In the genomic region with DNA sequence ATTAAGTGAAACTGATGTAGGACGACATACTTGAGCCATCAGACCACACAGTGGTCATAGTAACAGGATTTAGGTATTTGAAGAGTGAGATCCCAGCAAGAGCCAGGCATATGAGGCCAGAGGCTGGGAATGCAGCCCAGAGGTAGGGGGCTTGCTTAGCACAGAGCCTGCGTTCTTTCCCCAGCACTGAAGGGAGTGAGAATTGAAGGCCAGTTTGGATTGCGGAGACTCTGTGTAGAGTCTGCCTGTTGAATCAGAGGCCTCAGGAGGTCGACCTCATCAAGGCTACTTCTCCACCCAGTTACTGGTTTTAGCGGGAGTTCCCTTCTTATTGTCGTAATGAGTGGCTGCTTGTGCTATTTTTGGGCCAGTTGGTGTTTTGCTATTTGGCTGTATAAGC, we compare ENCODE assay signal across 19 mouse cellular contexts. TPM values are rescaled to one million over a fixed set of nuclear protein-coding genes. Genes with fewer than 3 reads are reported as not detected.
A peak's percentile ranks its signal among the peaks of the same experiment; 100 is the strongest.
DNase-seq lines count a peak whose midpoint lies in the region; ATAC-seq and TF ChIP-seq lines count a peak whose summit lies in the region.
"Had no signal": no experiment of that assay in that cellular context is flagged by ENCODE, and none has a peak within 500 bp of the region (broad histone marks: within the 10 kb centered on the region; RNA-seq: fewer than 3 reads in every experiment).

No protein-coding gene starts in this region.

- no peak overlapping the region for H3K4me3 ChIP-seq in heart, embryonic 14.5 days (ENCODE audit: control insufficient read depth in 1 of 2, insufficient read depth in 1 of 2, low read depth in 1 of 2, low read length in 2 of 2)
- no peak overlapping the region for H3K4me3 ChIP-seq in lung, embryonic 14.5 days (ENCODE audit: low read depth, low read length)
- H3K4me3 ChIP-seq in lung, adult 2 months (replicated peaks; ENCODE audit: extremely low read depth, low read depth, low read length) = no peak overlapping the region
- H3K4me3 ChIP-seq: layer of hippocampus, adult 2 months; left cerebral cortex, adult 2 months; midbrain, embryonic 15.5 days; neural tube, embryonic 13.5 days had no signal

- H3K36me3 ChIP-seq in heart, embryonic 14.5 days (ENCODE audit: control insufficient read depth, insufficient read depth, low read length) = peaks cover 22% of the 10 kb centered on the region
- H3K36me3 ChIP-seq in lung, embryonic 14.5 days (ENCODE audit: insufficient read depth) = peaks cover 11% of the 10 kb centered on the region
- H3K36me3 ChIP-seq: midbrain, embryonic 15.5 days; neural tube, embryonic 13.5 days had no signal

- no peaks in the 10 kb centered on the region for H3K9me3 ChIP-seq in heart, embryonic 14.5 days (ENCODE audit: control insufficient read depth, low read length)
- no peaks in the 10 kb centered on the region for H3K9me3 ChIP-seq in lung, embryonic 14.5 days (ENCODE audit: low read depth, low read length)
- H3K9me3 ChIP-seq: midbrain, embryonic 15.5 days; neural tube, embryonic 13.5 days had no signal

- intact Hi-C loops in heart, postnatal 25 days (cut with DNase I) = loop anchor here (2.0 to 5.0 kb wide), 3 partner anchors 49 to 287 kb away; a partner anchor contains a TSS

- H3K9ac ChIP-seq in heart, embryonic 14.5 days (ENCODE audit: low read length) = no peak overlapping the region
- H3K9ac ChIP-seq in lung, embryonic 14.5 days = no peak overlapping the region
- H3K9ac ChIP-seq: midbrain, embryonic 15.5 days; neural tube, embryonic 13.5 days had no signal

- TF ChIP-seq POLR2A in lung, adult 2 months (IDR thresholded peaks at IDR 0.05; ENCODE audit: borderline replicate concordance, extremely low read depth, low read depth, low read length) = no peak

- H3K4me2 ChIP-seq in heart, embryonic 14.5 days (ENCODE audit: low read length) = no peak overlapping the region
- H3K4me2 ChIP-seq in lung, embryonic 14.5 days = no peak overlapping the region
- H3K4me2 ChIP-seq: midbrain, embryonic 15.5 days; neural tube, embryonic 13.5 days had no signal

- no peaks in the 10 kb centered on the region for H3K27me3 ChIP-seq in heart, embryonic 14.5 days (ENCODE audit: control insufficient read depth, insufficient read depth, low read length)
- no peaks in the 10 kb centered on the region for H3K27me3 ChIP-seq in lung, embryonic 14.5 days (ENCODE audit: insufficient read depth, low read length)
- H3K27me3 ChIP-seq: midbrain, embryonic 15.5 days; neural tube, embryonic 13.5 days had no signal

- no peak for TF ChIP-seq CTCF in lung, embryonic 14.5 days (IDR thresholded peaks at IDR 0.05; ENCODE audit: low read depth)
- TF ChIP-seq CTCF in lung, adult 2 months (IDR thresholded peaks at IDR 0.05; ENCODE audit: insufficient read depth, low read length) = no peak

- peak overlapping the region; percentile 25 to 55 for H3K27ac ChIP-seq in heart, embryonic 14.5 days (replicated peaks in 1 of 2; ENCODE audit: control insufficient read depth in 1 of 2, insufficient read depth in 1 of 2, low read depth in 2 of 2, low read length in 2 of 2)
- no peak overlapping the region for H3K27ac ChIP-seq in lung, embryonic 14.5 days (ENCODE audit: low read depth)
- H3K27ac ChIP-seq: layer of hippocampus, adult 2 months; left cerebral cortex, adult 2 months; macrophage; midbrain, embryonic 15.5 days; neural tube, embryonic 13.5 days had no signal

- H3K4me1 ChIP-seq in heart, embryonic 14.5 days (ENCODE audit: control insufficient read depth in 2 of 2, insufficient read depth in 2 of 2, low read length in 2 of 2) = peaks cover 10 to 28% of the 10 kb centered on the region in 2 experiments
- no peaks in the 10 kb centered on the region for H3K4me1 ChIP-seq in lung, embryonic 14.5 days (ENCODE audit: insufficient read depth)
- peaks cover 3% of the 10 kb centered on the region; the same call in 1 of the 2 replicates for H3K4me1 ChIP-seq in lung, adult 2 months (ENCODE audit: control insufficient read depth, insufficient read depth, low read length)
- H3K4me1 ChIP-seq: midbrain, embryonic 15.5 days; neural tube, embryonic 13.5 days had no signal

- peak; percentile 5 for DNase-seq in CD4-positive, CD25-positive, alpha-beta regulatory T cell, adult 2 months (ENCODE audit: low read depth, low spot score)
- DNase-seq in heart, postnatal 25 days (ENCODE audit: low spot score) = no peak
- DNase-seq in lung, embryonic 14.5 days = no peak
- no peak for DNase-seq in lung, adult 2 months
- DNase-seq in induced T-regulatory cell, adult 2 months (ENCODE audit: low read depth) = peak; percentile 37
- DNase-seq: cerebellum, postnatal 25 days; kidney, adult 2 months; retina, postnatal 1 day; thymus, postnatal 4 days had no signal

- WGBS in heart, embryonic 14.5 days = 33% methylated on average over 6 of the region's 6 CpGs
- 62% methylated on average over 6 of the region's 6 CpGs for WGBS in lung, embryonic 14.5 days
- WGBS in lung, adult 2 months = 49% methylated on average over 6 of the region's 6 CpGs

- ATAC-seq in CD4-positive, CD25-positive, alpha-beta regulatory T cell, adult 4 months = no peak
- ATAC-seq in heart, embryonic 14.5 days (ENCODE audit: insufficient number of reproducible peaks, insufficient read depth, low FRiP score, low read depth) = no peak
- ATAC-seq in lung, embryonic 14.5 days (ENCODE audit: insufficient read depth) = 0 out of 2 replicates have a peak, but pooled peaks have one; percentile 38
- ATAC-seq in erythroblast, adult 5-6 weeks (replicated peaks; ENCODE audit: low FRiP score, poor library complexity, severe bottlenecking) = no peak
- ATAC-seq: hindbrain, embryonic 16.5 days; midbrain, embryonic 15.5 days had no signal

RNA-seq across cellular contexts. Expression of a gene that starts 25.9 kb away (rescaled TPM):
- 100 to 1,000 TPM in 1 of 2 experiments, 10 to 100 TPM in 1; 69.7 to 113 TPM for polyA plus RNA-seq in CD4-positive, CD25-positive, alpha-beta regulatory T cell, adult 4 months (2017; shearing (Covaris generic))
- 16.3 and 21.0 TPM in 2 replicates for polyA plus RNA-seq in heart, embryonic 14.5 days (2014; fragmentation: Nextera tagmentation; extraction: Ambion mirVana)
- 10 to 100 TPM; 40.3 to 49.5 TPM for total RNA-seq in heart, postnatal 25 days (2021)
- 12.0 and 13.9 TPM in 2 replicates for polyA plus RNA-seq in lung, embryonic 14.5 days (2014; fragmentation: Nextera tagmentation; extraction: Ambion mirVana)
- 26.9 and 31.6 TPM in 2 replicates for polyA plus RNA-seq in lung, adult 2 months (2012; rRNA removed)
- total RNA-seq in erythroblast, adult 5-6 weeks (2015; ENCODE audit: low replicate concordance) = 256 and 258 TPM in 2 replicates
- total RNA-seq in erythroblast, adult 5-6 weeks (2017; ENCODE audit: low replicate concordance) = 354 and 386 TPM in 2 replicates

RNA-seq across cellular contexts. Expression of a gene that starts 35.5 kb away (rescaled TPM):
- polyA plus RNA-seq in CD4-positive, CD25-positive, alpha-beta regulatory T cell, adult 4 months (2017; shearing (Covaris generic)) = under 1 TPM; 0.16 to 0.32 TPM
- polyA plus RNA-seq in heart, embryonic 14.5 days (2014; fragmentation: Nextera tagmentation; extraction: Ambion mirVana) = 8.6 and 9.1 TPM in 2 replicates
- total RNA-seq in heart, postnatal 25 days (2021) = 1 to 10 TPM; 7.0 to 8.2 TPM
- 0.43 and 0.83 TPM in 2 replicates for polyA plus RNA-seq in lung, embryonic 14.5 days (2014; fragmentation: Nextera tagmentation; extraction: Ambion mirVana)
- 1.2 and 1.7 TPM in 2 replicates for polyA plus RNA-seq in lung, adult 2 months (2012; rRNA removed)
- 0.19 and 2.1 TPM in 2 replicates for total RNA-seq in erythroblast, adult 5-6 weeks (2015; ENCODE audit: low replicate concordance)
- 4.9 and 6.4 TPM in 2 replicates for total RNA-seq in erythroblast, adult 5-6 weeks (2017; ENCODE audit: low replicate concordance)
- total RNA-seq: granulocyte monocyte progenitor cell, adult 5-6 weeks had no signal

RNA-seq across cellular contexts. Expression of a gene that starts 47.7 kb away (rescaled TPM):
- polyA plus RNA-seq in CD4-positive, CD25-positive, alpha-beta regulatory T cell, adult 4 months (2017; shearing (Covaris generic)) = 10 to 100 TPM in 1 of 2 experiments, 1 to 10 TPM in 1; 7.7 to 12.1 TPM
- 9.1 TPM in 2 replicates for polyA plus RNA-seq in heart, embryonic 14.5 days (2014; fragmentation: Nextera tagmentation; extraction: Ambion mirVana)
- 1 to 10 TPM; 3.3 to 5.1 TPM for total RNA-seq in heart, postnatal 25 days (2021)
- 9.6 and 10.8 TPM in 2 replicates for polyA plus RNA-seq in lung, embryonic 14.5 days (2014; fragmentation: Nextera tagmentation; extraction: Ambion mirVana)
- 6.0 and 9.2 TPM in 2 replicates for polyA plus RNA-seq in lung, adult 2 months (2012; rRNA removed)
- 2.7 and 5.0 TPM in 2 replicates for total RNA-seq in erythroblast, adult 5-6 weeks (2015; ENCODE audit: low replicate concordance)
- total RNA-seq in erythroblast, adult 5-6 weeks (2017; ENCODE audit: low replicate concordance) = 2.1 and 8.3 TPM in 2 replicates

Comparison
In these comparisons a context has a peak if more than half of its experiments do, and no peak if none do; other contexts are left out.
1. DNase-seq: peak in CD4-positive, CD25-positive, alpha-beta regulatory T cell, adult 2 months (single experiment) and induced T-regulatory cell, adult 2 months (single experiment); none in heart, postnatal 25 days (single experiment), lung, embryonic 14.5 days (single experiment) and lung, adult 2 months (single experiment).